Mouse (Mus musculus) right cerebral cortex, postnatal 10 days (tissue): ENCODE results near the gene Mfsd5.

Experiments
- DNase-seq, 2 experiments: peaks; one replicate each; pipeline ENCODE4 v3.0.0; 2021; ENCODE audit warnings: low spot score in 2 of 2

Gene Mfsd5

DNA sequence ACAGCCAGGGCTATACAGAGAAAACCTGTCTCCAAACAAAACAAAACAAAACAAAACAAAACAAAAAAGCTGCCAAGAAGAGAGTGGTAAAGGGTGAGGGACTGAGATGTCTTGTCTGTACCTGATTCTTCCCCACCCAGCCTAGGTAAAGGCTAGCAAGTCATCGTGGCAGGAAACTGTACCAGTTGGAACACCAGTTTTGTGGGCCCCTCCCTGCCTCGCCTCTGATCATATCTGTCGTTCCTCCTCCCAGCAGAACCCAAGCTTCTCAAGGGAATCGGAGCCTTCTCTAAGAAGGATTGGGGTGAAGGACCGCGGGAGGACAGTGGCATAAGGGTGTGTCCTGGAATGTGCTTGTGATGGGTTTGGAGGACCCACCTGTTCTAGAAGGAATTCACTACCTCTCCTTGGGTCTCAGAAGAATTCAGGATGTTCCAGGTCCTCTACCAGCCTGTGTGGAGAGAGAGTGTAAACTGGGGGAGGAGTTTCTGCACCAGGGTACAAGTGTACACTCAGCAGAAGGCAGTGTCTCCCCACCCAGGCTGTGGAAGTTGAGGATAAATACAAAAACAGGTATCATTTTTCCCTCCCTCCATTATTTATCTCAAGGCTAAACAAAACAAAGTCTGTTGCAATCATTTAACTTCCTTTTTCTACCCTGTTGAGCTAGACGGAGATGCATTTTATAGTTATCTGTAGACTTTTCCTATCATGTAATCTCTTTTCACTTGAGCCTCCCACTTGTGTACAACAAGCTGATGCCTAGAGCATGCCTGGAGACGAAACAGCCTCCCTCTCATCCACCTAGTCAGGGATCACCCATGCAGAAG, 3.4 kb downstream of the Mfsd5 start:
- no peak for DNase-seq

DNA sequence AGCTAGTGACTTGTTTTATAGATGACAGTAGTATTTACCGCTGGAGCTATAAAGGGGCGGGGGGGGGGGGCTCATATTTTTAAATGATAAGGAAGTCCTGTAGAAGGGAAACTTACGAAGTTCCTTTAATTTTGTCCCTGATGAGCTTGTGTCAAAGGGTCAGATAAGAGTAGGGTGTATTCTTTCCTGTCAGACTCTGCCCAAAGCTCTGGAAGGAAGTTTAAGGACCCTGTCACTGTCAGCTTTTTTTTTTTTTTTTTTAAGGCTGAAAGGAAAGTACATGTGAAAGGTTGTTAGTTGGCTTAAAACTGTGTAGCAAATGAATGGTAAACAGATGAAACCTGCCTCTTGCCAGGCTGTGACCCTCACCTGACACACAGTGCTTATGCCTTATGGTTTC, 4.4 kb downstream of the Mfsd5 start:
- no peak for DNase-seq

DNA sequence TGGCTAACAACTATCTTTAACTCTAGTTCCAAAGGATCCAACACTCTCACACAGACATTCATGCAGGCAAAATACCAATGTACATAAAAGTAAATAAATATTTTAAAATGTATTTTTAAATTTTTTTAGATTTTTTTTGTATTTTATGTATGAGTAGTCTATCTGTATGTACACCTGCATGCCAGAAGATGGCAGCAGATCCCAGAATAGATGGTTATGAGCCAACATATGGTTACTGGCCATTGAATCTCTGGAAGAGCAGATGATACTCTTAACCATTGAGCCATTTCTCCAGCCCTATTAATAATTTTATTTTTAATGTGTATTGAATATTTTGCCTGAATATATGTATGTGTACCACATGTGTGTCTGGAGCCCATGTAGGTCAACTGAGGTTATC, 8.1 kb downstream of the Mfsd5 start:
- DNase-seq: peak in 1 of 2 experiments; percentile 56

DNA sequence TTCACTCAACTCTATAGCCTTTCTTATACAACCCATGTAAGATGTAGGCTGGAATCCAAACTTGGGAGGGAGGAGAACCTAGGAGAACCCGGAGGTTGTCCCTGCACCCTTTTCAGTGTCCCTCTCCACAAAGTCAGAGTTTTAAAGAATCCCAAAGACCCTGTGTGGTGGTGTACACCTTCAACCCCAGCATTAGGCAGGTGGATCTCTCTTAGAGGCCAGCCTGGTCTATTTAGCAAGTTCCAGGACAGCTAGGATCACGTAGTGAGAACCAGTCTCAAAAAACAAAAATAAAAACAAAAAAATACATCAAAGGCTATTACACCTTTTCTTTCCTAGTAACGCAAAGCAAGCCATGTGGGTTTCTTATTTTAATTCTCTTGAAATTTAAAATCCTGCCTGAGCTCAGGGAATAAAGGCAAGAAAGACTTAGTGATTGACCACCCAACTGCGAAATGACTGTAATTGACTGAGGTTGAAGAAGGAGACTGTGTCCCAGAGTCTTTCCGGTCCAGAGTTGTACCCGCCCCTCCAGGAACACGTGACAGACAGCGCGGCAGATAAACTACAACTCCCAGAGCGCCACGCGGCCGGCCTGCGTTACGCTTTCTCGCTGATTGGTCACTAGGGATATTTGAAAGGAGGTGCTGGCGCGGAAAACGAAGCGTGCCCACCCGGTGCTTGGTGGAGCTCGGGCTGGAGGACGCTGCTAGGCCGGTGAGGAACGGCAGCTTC, 16.5 kb downstream of the Mfsd5 start, which contains the start of gene Espl1:
Gene Espl1 (plus strand): TSS at position 634 of the 735 bp plus-strand sequence.
- DNase-seq: peak; percentile 96 to 97

DNA sequence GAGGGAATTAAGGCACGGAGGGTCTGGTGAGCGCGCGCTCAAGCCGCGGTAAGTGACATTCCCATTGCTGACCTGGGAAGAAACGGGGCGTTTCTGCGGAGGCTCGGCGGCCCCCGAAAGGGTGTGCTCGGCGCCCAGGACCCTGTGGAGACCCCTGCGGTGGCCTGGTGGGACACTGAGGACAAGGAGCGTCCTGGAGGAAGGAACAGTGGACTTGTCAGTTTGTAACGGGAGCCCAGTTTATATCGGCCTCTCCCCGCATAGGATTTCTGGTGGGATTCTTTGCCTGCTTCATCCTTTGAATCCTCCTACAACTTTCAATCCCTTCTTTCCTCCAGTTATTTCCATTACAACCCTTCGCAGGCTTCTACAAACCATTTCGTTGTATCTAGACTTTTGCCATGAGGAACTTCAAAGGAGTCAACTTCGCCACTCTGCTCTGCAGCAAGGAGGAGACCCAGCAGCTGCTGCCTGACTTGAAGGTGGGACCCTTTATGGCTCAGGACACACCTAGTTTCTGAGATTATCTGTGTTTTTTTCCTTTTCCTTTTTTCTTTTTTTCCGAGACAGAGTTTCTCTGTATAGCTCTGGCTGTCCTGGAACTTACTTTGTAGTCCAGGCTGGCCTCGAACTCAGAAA, 17.2 kb downstream of the Mfsd5 start:
- no peak for DNase-seq

DNA sequence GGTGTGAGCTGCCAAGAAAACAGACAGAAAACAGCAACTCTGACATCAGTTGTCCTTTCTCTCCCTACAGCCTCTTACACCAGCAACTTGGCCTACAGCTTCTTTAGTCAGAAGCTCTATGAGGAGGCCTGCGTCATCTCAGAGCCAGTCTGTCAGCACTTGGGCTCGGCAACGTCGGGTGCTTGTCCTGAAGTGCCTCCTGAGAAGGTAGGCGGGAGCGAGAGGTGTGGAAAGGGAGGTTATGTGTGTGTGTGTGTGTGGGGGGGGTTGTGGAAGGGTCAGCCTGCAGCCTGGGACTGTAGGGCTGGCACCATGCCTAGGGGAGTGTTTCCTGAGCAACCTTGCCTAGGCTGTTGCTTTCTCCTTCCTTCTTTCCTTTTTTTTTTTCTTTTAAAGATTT, 23.3 kb downstream of the Mfsd5 start:
- no peak for DNase-seq

DNA sequence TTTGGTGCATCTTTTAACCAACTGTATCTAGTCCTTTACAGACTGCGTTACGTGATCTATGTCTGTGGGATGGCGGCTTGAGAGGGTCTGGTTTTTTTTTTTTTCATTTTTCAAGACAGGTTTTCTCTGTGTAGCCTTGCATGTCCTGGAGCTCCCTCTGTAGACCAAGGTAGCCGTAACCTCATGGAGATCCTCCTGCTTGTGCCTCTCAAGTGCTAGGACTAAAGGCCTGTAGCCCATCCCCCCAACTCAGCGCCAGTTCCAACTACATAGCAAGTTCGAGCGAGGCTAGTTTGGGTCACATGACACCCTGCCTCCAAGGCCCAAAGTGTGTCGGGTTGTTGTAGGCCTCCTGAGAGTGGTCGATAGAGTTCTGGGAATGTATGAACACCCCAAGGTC, 29.5 kb downstream of the Mfsd5 start:
- DNase-seq: no peak

DNA sequence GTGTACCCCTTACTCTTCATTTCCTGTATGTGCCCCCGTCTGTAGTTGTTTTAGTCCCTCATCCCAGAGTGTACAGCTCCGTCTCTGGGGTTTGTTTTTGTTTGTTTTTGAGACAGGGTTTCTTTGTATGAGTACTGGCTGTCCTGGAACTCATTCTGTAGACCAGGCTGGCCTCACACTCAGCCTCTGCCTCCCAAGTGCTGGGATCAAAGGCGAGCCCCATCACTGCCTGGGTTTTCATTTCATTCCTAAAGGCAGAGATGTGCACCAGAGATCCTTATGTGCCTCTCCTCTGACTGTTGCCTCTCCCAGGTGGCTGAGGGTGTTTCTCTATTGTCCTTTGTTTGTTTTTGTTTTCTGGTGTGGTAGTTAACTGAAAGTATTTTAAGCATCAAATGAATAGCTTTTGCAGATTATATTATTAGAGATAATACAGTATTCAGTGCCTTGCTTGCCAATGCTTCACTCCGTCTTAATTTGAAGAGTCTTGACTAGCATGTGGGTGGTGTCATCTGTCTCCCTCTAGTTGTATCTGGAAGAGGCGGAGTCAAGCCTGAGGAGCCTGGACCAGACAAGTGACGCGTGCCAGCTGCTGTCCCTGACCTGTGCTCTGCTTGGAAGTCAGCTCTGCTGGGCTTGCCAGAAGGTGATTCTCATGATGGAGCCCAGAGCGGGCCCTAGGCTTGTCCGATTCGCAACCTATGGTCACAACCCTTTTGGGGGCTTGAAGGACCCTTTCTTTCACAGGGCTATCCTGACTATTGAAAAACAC, 31.0 kb downstream of the Mfsd5 start:
- no peak for DNase-seq

DNA sequence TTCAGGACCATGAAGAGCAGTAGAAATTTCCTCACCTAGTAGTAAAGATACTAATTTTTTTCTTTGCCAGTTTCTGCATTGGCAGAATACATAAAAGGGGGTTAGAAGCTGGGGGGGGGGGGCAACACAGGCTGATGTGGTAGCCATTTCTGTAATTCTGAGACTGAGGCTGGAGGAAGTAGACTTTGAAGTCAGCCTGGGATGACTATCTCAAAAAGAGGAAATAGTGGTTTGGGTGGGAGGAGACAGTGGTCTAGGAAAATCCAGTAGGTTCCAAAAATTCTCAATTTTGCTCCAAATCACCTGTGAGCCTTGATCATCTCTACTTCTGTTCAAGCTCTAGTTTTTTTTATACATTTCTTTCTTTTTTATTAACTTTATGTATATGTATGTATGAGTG, 32.2 kb downstream of the Mfsd5 start:
- DNase-seq: no peak

DNA sequence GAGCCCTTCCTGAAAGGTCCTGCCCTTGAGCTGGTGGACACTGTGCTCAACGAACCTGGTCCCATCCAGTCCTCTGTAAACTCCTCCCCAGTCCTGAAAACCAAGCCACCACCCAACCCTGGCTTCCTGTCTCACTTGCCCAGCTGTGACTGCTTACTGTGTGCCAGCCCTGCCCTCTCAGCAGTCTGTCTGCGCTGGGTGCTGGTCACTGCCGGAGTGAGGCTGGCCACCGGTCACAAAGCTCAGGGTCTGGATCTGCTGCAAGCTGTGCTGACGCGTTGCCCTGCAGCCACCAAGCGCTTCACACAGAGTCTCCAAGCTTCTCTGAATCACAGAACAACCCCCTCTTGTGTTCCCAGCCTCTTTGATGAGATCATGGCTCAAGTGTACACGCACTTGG, 36.0 kb downstream of the Mfsd5 start:
- DNase-seq: no peak

DNA sequence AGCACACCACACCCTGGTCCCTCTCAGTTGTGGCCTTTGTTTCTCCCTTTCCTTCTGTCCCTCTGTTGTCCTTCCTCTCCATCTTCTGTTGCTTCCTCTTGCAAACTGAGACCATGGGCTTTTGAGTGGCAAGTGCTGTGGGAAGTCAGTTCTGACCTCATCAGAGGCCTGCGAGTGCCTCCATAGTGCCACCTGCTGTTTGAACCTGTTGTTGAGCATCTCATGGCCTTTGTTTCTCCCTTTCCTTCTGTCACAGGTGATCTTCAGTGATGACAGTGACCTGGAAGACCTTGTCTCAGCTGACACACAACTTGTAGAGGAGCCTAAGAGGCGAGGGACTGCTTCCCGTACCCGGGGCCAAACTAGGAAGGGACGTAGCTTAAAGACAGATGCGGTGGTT, 37.0 kb downstream of the Mfsd5 start:
- DNase-seq: peak in 1 of 2 experiments; percentile 55

DNA sequence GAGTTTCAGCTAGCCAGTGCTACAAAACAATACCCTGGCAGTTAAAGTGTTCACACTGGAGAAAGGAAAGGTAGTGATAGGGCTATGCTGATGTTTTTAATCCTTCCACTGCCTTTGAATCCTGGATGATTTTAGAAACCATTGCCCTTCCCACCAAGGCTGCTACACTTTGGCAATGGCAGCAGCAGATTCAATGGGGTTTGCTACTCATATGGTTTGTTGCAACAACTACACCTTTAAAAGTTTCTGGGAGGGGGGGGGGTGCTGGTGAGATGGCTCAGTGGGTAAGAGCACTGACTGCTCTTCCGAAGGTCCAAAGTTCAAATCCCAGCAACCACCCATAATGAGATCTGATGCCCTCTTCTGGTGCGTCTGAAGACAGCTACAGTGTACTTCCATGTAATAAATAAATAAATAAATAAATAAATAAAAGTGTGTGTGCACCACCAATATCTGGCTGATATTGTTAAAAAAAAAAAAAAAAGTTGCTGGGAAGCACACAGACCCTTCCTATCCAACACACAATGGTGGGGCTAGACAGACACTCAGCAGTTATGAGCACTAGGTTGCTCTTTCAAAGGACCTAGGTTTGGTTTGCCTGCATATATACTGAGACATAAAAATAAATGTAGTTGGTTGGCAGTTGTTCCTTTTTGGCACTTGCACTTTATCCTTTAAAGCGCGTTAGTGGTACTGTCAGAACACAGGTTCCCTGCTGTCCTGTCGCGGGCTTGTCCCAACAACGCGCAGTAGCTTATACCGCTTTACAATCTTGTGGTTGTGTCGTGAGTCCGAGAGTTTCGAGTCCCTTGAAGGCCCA, 45.6 kb downstream of the Mfsd5 start:
- DNase-seq: no peak

DNA sequence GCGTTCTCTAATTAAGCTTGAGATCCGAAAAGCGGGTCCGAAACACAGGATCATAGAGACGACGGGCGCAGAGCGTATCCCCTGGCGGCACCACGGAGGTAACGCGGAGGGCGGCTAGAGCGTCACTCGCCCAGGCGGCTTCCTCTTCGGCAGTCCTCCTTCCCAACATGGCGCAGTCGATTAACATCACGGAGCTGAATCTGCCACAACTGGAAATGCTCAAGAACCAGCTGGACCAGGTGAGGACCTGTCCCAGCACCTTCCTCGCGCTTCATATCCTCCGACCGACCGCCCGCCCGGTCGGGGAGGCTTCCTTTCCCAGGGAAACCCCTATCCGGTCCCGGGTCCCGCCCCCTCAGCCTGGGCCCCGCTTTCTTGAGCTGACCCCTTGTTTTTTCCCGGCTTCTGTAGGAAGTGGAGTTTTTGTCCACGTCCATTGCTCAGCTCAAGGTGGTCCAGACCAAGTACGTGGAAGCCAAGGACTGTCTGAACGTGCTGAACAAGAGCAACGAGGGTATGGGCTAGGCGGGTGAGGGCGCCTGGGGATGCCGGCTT, 46.8 kb downstream of the Mfsd5 start, which contains the start of gene Pfdn5:
Gene Pfdn5 (plus strand): TSS at position 95 of the 555 bp plus-strand sequence.
- peak; percentile 90 to 92 for DNase-seq

DNA sequence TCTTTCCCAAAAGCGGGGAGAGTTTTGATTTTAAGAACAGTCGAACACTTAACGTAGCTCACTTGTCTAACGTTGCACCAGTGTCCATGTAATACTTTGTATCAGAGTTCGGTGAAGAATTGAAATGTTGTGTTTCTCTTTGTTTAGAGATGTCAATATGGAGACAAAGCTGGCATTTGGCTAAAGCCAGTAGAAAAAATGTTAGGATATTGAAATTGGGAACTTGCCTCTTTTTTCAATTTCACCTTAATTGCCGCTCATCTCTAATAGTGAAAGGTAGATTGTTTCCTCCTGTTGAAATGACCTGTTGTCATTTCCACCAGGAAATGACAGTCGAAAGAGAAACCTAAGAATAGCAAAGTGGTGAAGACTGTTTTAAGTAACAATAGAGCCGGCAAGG, 47.6 kb downstream of the Mfsd5 start:
- no peak for DNase-seq
